Mouse (Mus musculus): ENCODE results near the gene Fam102a. TPM values are rescaled to one million over a fixed set of nuclear protein-coding genes. Genes with fewer than 3 reads are reported as not detected.

Fam102a gene
- polyA plus RNA-seq, 2 experiments: 0.88 to 0.91 TPM

DNA sequence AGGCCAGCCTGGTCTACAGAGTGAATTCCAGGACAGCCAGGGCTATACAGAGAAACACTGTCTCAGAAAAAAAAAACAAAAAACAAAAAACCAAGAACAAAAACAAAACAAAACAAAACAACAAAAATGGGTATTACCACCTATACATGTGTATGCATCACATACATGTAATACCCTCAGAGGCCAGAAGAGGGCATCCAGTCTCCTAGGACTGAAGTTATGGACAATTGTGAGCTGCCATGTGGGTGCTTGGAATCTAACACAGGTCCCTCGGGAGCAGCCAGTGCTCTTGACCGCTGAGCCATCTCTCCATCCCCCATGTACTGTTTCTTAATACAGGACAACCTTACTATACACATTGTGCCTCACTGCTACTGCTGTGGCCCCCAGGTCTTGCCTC lies 29.6 kb upstream of the Fam102a start:
- H3K9ac ChIP-seq (replicated peaks): no peak overlapping the region
- ATAC-seq (ENCODE audit: insufficient read depth) (no peak), DNase-seq (ENCODE audit: low read depth in 3 of 3, low spot score in 3 of 3) (no peak)
- H3K4me3 ChIP-seq (ENCODE audit: insufficient read depth in 1 of 2, low read depth in 2 of 2, low read length in 2 of 2): no peak overlapping the region
- WGBS (ENCODE audit: insufficient replicate concordance): 83% methylated on average over 2 of the region's 2 CpGs
- TF ChIP-seq EP300 (IDR thresholded peaks at IDR 0.05; ENCODE audit: low read depth): no peak
- TF ChIP-seq CTCF (IDR thresholded peaks at IDR 0.05; ENCODE audit: low read depth): peak; percentile 32
- H3K4me2 ChIP-seq (ENCODE audit: low read depth): no peak overlapping the region
- no peak overlapping the region for H3K27ac ChIP-seq
- H3K4me1 ChIP-seq (replicated peaks; ENCODE audit: control insufficient read depth in 2 of 2, insufficient read depth in 2 of 2, low read length in 1 of 2): peaks cover 0 to 9% of the 10 kb centered on the region in 2 experiments; a peak in 2 of 4 replicates
- no peaks in the 10 kb centered on the region for H3K9me3 ChIP-seq (ENCODE audit: control insufficient read depth, low read length)
- no peaks in the 10 kb centered on the region for H3K36me3 ChIP-seq (replicated peaks; ENCODE audit: control insufficient read depth, insufficient read depth, low read depth)
- no peaks in the 10 kb centered on the region for H3K27me3 ChIP-seq (ENCODE audit: control insufficient read depth, insufficient read depth, low read length)

- Histone ChIP-seq H3K4me3 (ENCODE audit: insufficient read depth in 1 of 2, low read depth in 2 of 2, low read length in 2 of 2) (no peak overlapping the region), H3K4me1 (replicated peaks; ENCODE audit: control insufficient read depth in 2 of 2, insufficient read depth in 2 of 2, low read length in 1 of 2) (peaks cover 0 to 9% of the 10 kb centered on the region in 2 experiments; a peak in 2 of 4 replicates), H3K4me2 (ENCODE audit: low read depth) (no peak overlapping the region), H3K27me3 (ENCODE audit: control insufficient read depth, insufficient read depth, low read length) (no peaks in the 10 kb centered on the region), H3K36me3 (replicated peaks; ENCODE audit: control insufficient read depth, insufficient read depth, low read depth) (no peaks in the 10 kb centered on the region), H3K9me3 (ENCODE audit: control insufficient read depth, low read length) (no peaks in the 10 kb centered on the region), H3K27ac (no peak overlapping the region), H3K9ac (replicated peaks) (no peak overlapping the region)
- DNase-seq (ENCODE audit: low read depth in 3 of 3, low spot score in 3 of 3) (no peak), ATAC-seq (ENCODE audit: insufficient read depth) (no peak)
- no peak for TF ChIP-seq CTCF (IDR thresholded peaks at IDR 0.05; ENCODE audit: low read depth)
- no peak for TF ChIP-seq EP300 (IDR thresholded peaks at IDR 0.05; ENCODE audit: low read depth)
- WGBS (ENCODE audit: insufficient replicate concordance): 44% methylated on average over 22 of the region's 22 CpGs
These were observed 28.2 kb upstream of the Fam102a start for GRCm38 (mm10) chr2:32506673-32507668.

- Histone ChIP-seq H3K4me2 (ENCODE audit: low read depth) (no peak overlapping the region), H3K9me3 (ENCODE audit: control insufficient read depth, low read length) (no peaks in the 10 kb centered on the region), H3K4me3 (ENCODE audit: insufficient read depth in 1 of 2, low read depth in 2 of 2, low read length in 2 of 2) (no peak overlapping the region), H3K36me3 (replicated peaks; ENCODE audit: control insufficient read depth, insufficient read depth, low read depth) (no peaks in the 10 kb centered on the region), H3K4me1 (replicated peaks; ENCODE audit: control insufficient read depth in 2 of 2, insufficient read depth in 2 of 2, low read length in 1 of 2) (peaks cover 0 to 11% of the 10 kb centered on the region in 2 experiments; a peak in 2 of 4 replicates), H3K9ac (replicated peaks) (no peak overlapping the region), H3K27me3 (ENCODE audit: control insufficient read depth, insufficient read depth, low read length) (no peaks in the 10 kb centered on the region), H3K27ac (no peak overlapping the region)
- DNase-seq (ENCODE audit: low read depth in 3 of 3, low spot score in 3 of 3): no peak
- WGBS (ENCODE audit: insufficient replicate concordance): 66% methylated on average over 9 of the region's 9 CpGs
- no peak for ATAC-seq (ENCODE audit: insufficient read depth)
- no peak for TF ChIP-seq EP300 (IDR thresholded peaks at IDR 0.05; ENCODE audit: low read depth)
- TF ChIP-seq CTCF (IDR thresholded peaks at IDR 0.05; ENCODE audit: low read depth): no peak
These were observed 27.2 kb upstream of the Fam102a start for GRCm38 (mm10) chr2:32507906-32508305.

- 22% methylated on average over 4 of the region's 4 CpGs for WGBS (ENCODE audit: insufficient replicate concordance)
- peaks cover 0 to 11% of the 10 kb centered on the region in 2 experiments; a peak in 2 of 4 replicates for H3K4me1 ChIP-seq (replicated peaks; ENCODE audit: control insufficient read depth in 2 of 2, insufficient read depth in 2 of 2, low read length in 1 of 2)
- no peaks in the 10 kb centered on the region for H3K9me3 ChIP-seq (ENCODE audit: control insufficient read depth, low read length)
- no peaks in the 10 kb centered on the region for H3K36me3 ChIP-seq (replicated peaks; ENCODE audit: control insufficient read depth, insufficient read depth, low read depth)
- TF ChIP-seq EP300 (IDR thresholded peaks at IDR 0.05; ENCODE audit: low read depth) (no peak), CTCF (IDR thresholded peaks at IDR 0.05; ENCODE audit: low read depth) (no peak)
- no peak overlapping the region for H3K27ac ChIP-seq
- DNase-seq (ENCODE audit: low read depth in 3 of 3, low spot score in 3 of 3) (no peak), ATAC-seq (ENCODE audit: insufficient read depth) (no peak)
- no peak overlapping the region for H3K4me2 ChIP-seq (ENCODE audit: low read depth)
- H3K9ac ChIP-seq (replicated peaks): no peak overlapping the region
- H3K4me3 ChIP-seq (ENCODE audit: insufficient read depth in 1 of 2, low read depth in 2 of 2, low read length in 2 of 2): no peak overlapping the region
- H3K27me3 ChIP-seq (ENCODE audit: control insufficient read depth, insufficient read depth, low read length): no peaks in the 10 kb centered on the region
These were observed 25.8 kb upstream of the Fam102a start for GRCm38 (mm10) chr2:32509287-32509686.

DNA sequence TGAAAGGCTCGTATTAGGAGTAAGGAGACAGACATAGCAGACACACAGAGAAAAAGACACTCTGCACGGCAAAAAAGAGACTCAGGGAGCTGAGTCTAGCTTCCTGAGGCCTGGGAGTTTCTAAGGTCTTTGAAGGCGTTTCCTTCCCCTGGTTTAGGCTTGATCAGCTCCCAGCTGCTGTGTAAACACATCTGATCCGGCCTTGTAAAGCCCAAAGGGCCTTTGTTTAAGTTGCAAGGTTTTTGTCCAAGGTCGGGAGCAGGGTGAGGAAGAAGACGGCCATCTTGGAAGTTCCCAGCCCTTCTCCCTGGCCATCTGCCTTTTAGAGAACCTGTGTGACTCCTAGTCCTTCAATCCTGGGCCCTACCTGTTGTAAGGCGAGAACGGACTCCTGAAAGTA lies 25.2 kb upstream of the Fam102a start:
- Histone ChIP-seq H3K4me3 (ENCODE audit: insufficient read depth in 1 of 2, low read depth in 2 of 2, low read length in 2 of 2) (no peak overlapping the region), H3K27me3 (ENCODE audit: control insufficient read depth, insufficient read depth, low read length) (no peaks in the 10 kb centered on the region), H3K4me1 (replicated peaks; ENCODE audit: control insufficient read depth in 2 of 2, insufficient read depth in 2 of 2, low read length in 1 of 2) (peaks cover 0 to 11% of the 10 kb centered on the region in 2 experiments; a peak in 2 of 4 replicates), H3K27ac (no peak overlapping the region), H3K9ac (replicated peaks) (no peak overlapping the region), H3K4me2 (ENCODE audit: low read depth) (no peak overlapping the region), H3K36me3 (replicated peaks; ENCODE audit: control insufficient read depth, insufficient read depth, low read depth) (no peaks in the 10 kb centered on the region), H3K9me3 (ENCODE audit: control insufficient read depth, low read length) (no peaks in the 10 kb centered on the region)
- DNase-seq (ENCODE audit: low read depth in 3 of 3, low spot score in 3 of 3): no peak
- TF ChIP-seq EP300 (IDR thresholded peaks at IDR 0.05; ENCODE audit: low read depth) (no peak), CTCF (IDR thresholded peaks at IDR 0.05; ENCODE audit: low read depth) (no peak)
- 48% methylated on average over 8 of the region's 8 CpGs for WGBS (ENCODE audit: insufficient replicate concordance)
- ATAC-seq (ENCODE audit: insufficient read depth): no peak

Measured in liver, embryonic 14.5 days (tissue).